Mouse (Mus musculus) hindbrain, postnatal 0 days (tissue): ENCODE results near the gene Nrm. TPM values are rescaled to one million over a fixed set of nuclear protein-coding genes. Genes with fewer than 3 reads are reported as not detected.

Experiments used
- ATAC-seq: fragments of 200-750 bp; cut with Nextera tagmentation; 2 replicates; pipeline ENCODE4 v1.8.0; 2017; ENCODE audit warnings: mild to moderate bottlenecking, moderate TSS enrichment, moderate library complexity
- DNase-seq: peaks from one replicate; pipeline ENCODE4 v3.0.0-alpha.2; 2015; ENCODE audit warnings: low spot score
- H3K27ac ChIP-seq: fragments of 300-500 bp; sonication (generic); 2 replicates; pipeline ENCODE4 v1.5.1; 2014; ENCODE audit warnings: mild to moderate bottlenecking
- H3K27me3 ChIP-seq: fragments of 300-500 bp; sonication (generic); 2 replicates; pipeline ENCODE4 v1.6.1; 2014; ENCODE audit warnings: low read length, mixed read lengths; ENCODE audit not compliant: insufficient read depth
- H3K36me3 ChIP-seq: fragments of 300-500 bp; sonication (generic); 2 replicates; pipeline ENCODE4 v1.6.1; 2014; ENCODE audit warnings: low read length, mixed read lengths; ENCODE audit not compliant: insufficient read depth
- H3K4me1 ChIP-seq: fragments of 300-500 bp; sonication (generic); 2 replicates; pipeline ENCODE4 v1.6.1; 2014; ENCODE audit warnings: antibody characterized with exemption, low read length, mixed read lengths; ENCODE audit not compliant: insufficient read depth
- H3K4me2 ChIP-seq: fragments of 300-500 bp; sonication (generic); 2 replicates; pipeline ENCODE4 v1.6.1; 2014; ENCODE audit warnings: low read depth, mild to moderate bottlenecking, low read length, moderate library complexity, mixed read lengths
- H3K4me3 ChIP-seq: fragments of 300-500 bp; sonication (generic); 2 replicates; pipeline ENCODE4 v1.5.1; 2014; ENCODE audit warnings: low read length
- H3K9ac ChIP-seq: fragments of 300-500 bp; sonication (generic); replicated peaks from 2 replicates; pipeline ENCODE4 v1.6.1; 2014; ENCODE audit warnings: mild to moderate bottlenecking, low read length, moderate library complexity, mixed read lengths
- H3K9me3 ChIP-seq: fragments of 300-500 bp; sonication (generic); 2 replicates; pipeline ENCODE4 v1.6.1; 2016; ENCODE audit warnings: low read length, mixed read lengths
- CTCF ChIP-seq: IDR thresholded peaks from 2 replicates; pipeline ENCODE4 v1.5.1; 2016; ENCODE audit warnings: antibody characterized with exemption, control low read depth, low read depth
- WGBS: fragments of 180-500 bp; shearing (Covaris S2); extraction: QIAGEN DNeasy Blood & Tissue Kit; methylation state at CpG from one replicate; pipeline ENCODE4 v1.1.7; 2014; 5-methylcytosine and 5-hydroxymethylcytosine counted together
- polyA plus RNA-seq: library from polyadenylated mRNA; unstranded; fragments of >200 nt; fragmentation: Nextera tagmentation; extraction: Ambion mirVana; gene quantifications from 2 replicates; pipeline ENCODE4 v1.2.1, GENCODE M21; 2015
- total RNA-seq: library from RNA; depleted of rRNA; stranded (reverse); fragments of >200 nt; gene quantifications from 2 replicates; pipeline ENCODE4 v1.2.3, GENCODE M21; 2014

Nrm gene
- total and polyA plus RNA-seq, 2 experiments from 2014 or later: 24.6 to 27.2 TPM

GRCm38 (mm10) chr17:35887725-35888124, 26.6 kb downstream of the Nrm start:
- H3K4me1 ChIP-seq: no peaks in the 10 kb centered on the region
- no peak for ATAC-seq
- no peak overlapping the region for H3K4me2 ChIP-seq
- no peak for DNase-seq
- no peak overlapping the region for H3K27ac ChIP-seq
- WGBS: 84% methylated on average over 17 of the region's 17 CpGs
- no peak overlapping the region for H3K9ac ChIP-seq
- no peak for TF ChIP-seq CTCF
- no peaks in the 10 kb centered on the region for H3K27me3 ChIP-seq
- H3K9me3 ChIP-seq: no peaks in the 10 kb centered on the region
- H3K36me3 ChIP-seq: peaks cover 78% of the 10 kb centered on the region
- no peak overlapping the region for H3K4me3 ChIP-seq

GRCm38 (mm10) chr17:35896781-35897643, 35.9 kb downstream of the Nrm start, which contains the start of gene 2310061I04Rik:
TSS of gene 2310061I04Rik (minus strand) at chr17:35897431.
- Histone ChIP-seq H3K27me3 (no peaks in the 10 kb centered on the region), H3K36me3 (peaks cover 21% of the 10 kb centered on the region), H3K27ac (peak within 1 kb of the TSS; percentile 89), H3K4me2 (peak within 1 kb of the TSS; percentile 100), H3K4me3 (peak within 1 kb of the TSS; percentile 79), H3K9ac (peak within 1 kb of the TSS; percentile 88), H3K4me1 (peaks cover 6% of the 10 kb centered on the region; the same call in 1 of the 2 replicates), H3K9me3 (no peaks in the 10 kb centered on the region)
- ATAC-seq: peak; percentile 95
- no peak for TF ChIP-seq CTCF
- peak; percentile 97 for DNase-seq
- WGBS: under 1% methylated on average over 52 of the region's 86 CpGs

DNA sequence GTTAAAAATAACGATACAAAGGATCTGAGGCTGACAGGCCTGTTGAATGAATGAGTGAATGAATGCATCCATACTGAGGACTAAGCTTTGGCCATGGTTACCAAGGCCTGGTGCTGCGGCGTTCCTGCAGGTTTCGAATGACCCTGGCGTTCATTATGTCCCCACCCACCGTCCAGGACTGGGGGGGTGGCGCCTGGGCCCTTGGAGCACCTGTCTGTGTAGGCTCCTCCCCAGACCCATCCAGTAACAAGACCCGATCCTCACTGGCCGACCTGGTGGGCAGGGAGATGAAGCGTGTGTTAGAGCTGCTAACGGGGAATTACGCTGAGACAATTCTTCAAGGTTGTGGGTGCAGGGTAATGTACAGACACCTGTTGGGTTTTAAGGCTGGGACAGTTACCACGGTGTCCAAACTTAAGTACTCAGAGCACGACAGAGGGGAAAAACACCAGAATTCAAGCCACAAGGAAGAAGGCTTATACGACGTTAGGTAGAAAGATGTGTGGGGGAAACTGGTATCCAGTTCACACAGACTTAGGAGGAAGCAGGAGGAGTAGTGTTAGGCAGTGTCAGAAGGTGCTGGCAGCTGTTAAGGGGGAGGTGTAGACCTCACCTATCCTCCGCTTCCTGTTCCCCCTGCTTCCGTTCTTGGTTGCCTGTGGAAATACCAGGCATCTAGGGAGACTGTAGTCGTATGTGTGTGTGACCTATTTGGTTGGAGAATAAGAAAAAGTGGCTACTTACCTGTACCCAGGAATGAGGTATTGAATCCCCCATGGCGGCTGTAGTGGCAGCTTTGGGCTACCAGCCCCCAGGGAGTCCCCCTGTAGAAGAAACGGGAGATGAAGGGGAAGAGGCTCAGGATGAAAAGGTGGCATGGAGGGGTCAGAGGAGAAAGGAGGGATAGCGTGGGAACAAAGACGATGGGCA, 36.8 kb downstream of the Nrm start:
- no peaks in the 10 kb centered on the region for H3K27me3 ChIP-seq
- H3K4me3 ChIP-seq: peak overlapping the region; percentile 79
- peaks cover 17% of the 10 kb centered on the region for H3K36me3 ChIP-seq
- peak overlapping the region; percentile 89 for H3K27ac ChIP-seq
- peaks cover 6% of the 10 kb centered on the region; the same call in 1 of the 2 replicates for H3K4me1 ChIP-seq
- peak overlapping the region; percentile 100 for H3K4me2 ChIP-seq
- DNase-seq (no peak), ATAC-seq (peak; percentile 49)
- 46% methylated on average over 23 of the region's 23 CpGs for WGBS
- H3K9me3 ChIP-seq: no peaks in the 10 kb centered on the region
- no peak for TF ChIP-seq CTCF
- H3K9ac ChIP-seq: peak overlapping the region; percentile 88

- no peaks in the 10 kb centered on the region for H3K9me3 ChIP-seq
- DNase-seq: no peak
- no peak overlapping the region for H3K9ac ChIP-seq
- H3K4me2 ChIP-seq: no peak overlapping the region
- no peaks in the 10 kb centered on the region for H3K27me3 ChIP-seq
- no peak overlapping the region for H3K4me3 ChIP-seq
- no peak for ATAC-seq
- 92% methylated on average over 3 of the region's 3 CpGs for WGBS
- H3K4me1 ChIP-seq: peaks cover 6% of the 10 kb centered on the region; the same call in 1 of the 2 replicates
- no peak overlapping the region for H3K27ac ChIP-seq
- TF ChIP-seq CTCF: no peak
- H3K36me3 ChIP-seq: peaks cover 26% of the 10 kb centered on the region
Measured at GRCm38 (mm10) chr17:35900636-35901035, 39.5 kb downstream of the Nrm start.

DNA sequence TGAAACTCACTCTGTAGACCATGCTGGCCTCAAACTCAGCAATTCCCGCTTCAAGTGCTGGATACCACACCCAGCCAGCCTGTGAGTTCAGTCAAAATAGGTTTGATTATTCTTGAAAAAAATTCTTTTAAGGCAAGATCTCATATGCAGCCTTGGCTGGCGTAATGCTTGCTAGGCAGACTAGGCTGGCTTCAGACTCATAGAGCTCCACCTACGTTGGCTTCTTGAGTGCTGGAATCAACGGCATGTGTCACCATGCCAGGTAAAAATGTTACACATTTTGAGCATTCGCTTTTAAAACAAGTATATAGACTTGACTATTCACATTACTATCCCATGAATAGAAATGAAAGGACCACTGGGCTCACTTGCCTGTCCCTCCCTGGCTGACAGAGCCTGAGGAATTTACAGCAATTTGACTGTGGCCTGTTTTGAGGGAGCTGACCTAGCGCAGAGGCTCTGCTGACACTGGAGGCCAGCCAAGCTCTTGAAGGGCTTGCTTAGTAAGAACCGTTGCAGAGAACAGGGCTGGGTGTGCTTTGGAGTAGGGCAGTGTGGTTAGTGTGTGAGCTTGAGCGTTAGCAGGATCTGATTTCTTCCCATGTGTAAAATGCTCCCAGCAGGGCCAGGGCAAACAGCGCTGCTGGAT, 42.3 kb downstream of the Nrm start:
- Histone ChIP-seq H3K4me3 (no peak overlapping the region), H3K27ac (no peak overlapping the region), H3K9ac (no peak overlapping the region), H3K36me3 (peaks cover 34% of the 10 kb centered on the region), H3K27me3 (no peaks in the 10 kb centered on the region), H3K9me3 (no peaks in the 10 kb centered on the region), H3K4me2 (no peak overlapping the region), H3K4me1 (peaks cover 7% of the 10 kb centered on the region)
- 87% methylated on average over 9 of the region's 9 CpGs for WGBS
- ATAC-seq (no peak), DNase-seq (no peak)
- TF ChIP-seq CTCF: no peak

DNA sequence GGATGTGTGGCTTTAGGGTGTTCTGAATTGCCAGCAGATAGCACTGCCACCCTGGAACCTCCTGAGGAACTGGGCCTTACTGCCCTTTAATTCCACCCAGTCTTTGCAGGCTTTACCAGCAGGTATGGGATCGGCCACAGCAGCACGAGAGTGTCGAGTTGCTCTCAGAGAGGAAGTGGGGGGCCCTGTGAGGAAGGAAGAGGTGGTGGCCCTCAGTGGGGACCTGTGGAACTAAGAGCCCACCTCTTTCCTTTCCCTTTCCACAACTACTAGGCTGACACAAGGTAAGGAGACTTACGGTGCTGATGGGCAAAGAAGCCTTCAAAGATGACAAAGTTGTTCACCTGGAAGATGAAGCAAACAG, 42.9 kb downstream of the Nrm start:
- Histone ChIP-seq H3K4me3 (no peak overlapping the region), H3K9me3 (no peaks in the 10 kb centered on the region), H3K27ac (no peak overlapping the region), H3K27me3 (no peaks in the 10 kb centered on the region), H3K36me3 (peaks cover 34% of the 10 kb centered on the region), H3K4me2 (no peak overlapping the region), H3K4me1 (peaks cover 12% of the 10 kb centered on the region), H3K9ac (no peak overlapping the region)
- no peak for TF ChIP-seq CTCF
- no peak for DNase-seq
- no peak for ATAC-seq
- 82% methylated on average over 4 of the region's 4 CpGs for WGBS
